Mouse (Mus musculus) left cerebral cortex, postnatal 36 days (tissue): Measurements from ENCODE around the gene Unkl. TPM values are rescaled to one million over a fixed set of nuclear protein-coding genes. Genes with fewer than 3 reads are reported as not detected.
A peak's percentile ranks its signal among the peaks of the same experiment; 100 is the strongest.

Source experiments
- DNase-seq, 2 experiments: peaks; one replicate each; pipeline ENCODE4 v3.0.0; 2021 to 2022; ENCODE audit warnings: low spot score in 2 of 2, mixed read lengths in 1 of 2
- intact Hi-C: fragments of 180-260 bp; cut with DNase I; formaldehyde crosslinking; loops from one replicate; pipeline ENCODE4 v1.15.1; 2025
- total RNA-seq, 2 experiments: library from RNA; stranded (reverse); gene quantifications; 2 replicates each; pipeline ENCODE4 v1.2.3; 2021

Unkl gene
- total RNA-seq, 2 experiments from 2014 or later, result 34.4 to 39.1 TPM

DNA sequence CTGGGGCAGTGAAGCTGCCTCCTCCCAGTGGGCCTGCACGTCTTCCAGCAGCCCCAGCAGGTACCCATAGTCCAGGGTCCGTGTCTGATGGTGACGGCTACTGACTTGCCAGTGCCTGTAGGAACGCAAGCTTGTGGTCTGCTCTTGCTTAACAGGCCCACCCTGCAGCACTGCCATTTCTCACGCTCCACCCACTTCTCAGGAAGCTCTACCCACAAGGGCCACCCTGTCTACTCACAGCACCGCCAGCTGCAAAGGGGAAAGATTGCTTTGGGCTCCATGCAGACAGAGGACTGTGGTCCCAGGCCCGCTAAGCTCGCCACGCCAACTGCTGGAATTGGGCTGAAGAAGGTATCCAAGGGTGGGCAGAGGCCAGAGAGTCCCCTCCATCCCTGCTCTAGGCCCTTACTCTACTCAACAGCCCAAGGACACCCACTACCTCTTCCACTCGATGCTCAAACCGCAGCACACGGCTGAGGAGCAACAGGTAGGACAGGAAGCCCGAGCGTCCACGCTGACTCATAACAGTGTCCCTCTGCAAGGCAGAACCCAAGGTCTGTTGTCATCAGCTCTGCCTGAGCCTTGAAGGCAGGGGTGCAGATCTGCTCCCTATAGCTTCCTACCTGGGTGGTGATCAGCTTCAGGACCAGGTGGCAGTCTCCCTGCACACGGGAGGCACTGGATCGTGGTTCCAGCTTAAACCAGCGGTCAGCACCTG is 60.0 kb downstream of the Unkl start:
- intact Hi-C loops, result no loop called here
- DNase-seq, result no peak

DNA sequence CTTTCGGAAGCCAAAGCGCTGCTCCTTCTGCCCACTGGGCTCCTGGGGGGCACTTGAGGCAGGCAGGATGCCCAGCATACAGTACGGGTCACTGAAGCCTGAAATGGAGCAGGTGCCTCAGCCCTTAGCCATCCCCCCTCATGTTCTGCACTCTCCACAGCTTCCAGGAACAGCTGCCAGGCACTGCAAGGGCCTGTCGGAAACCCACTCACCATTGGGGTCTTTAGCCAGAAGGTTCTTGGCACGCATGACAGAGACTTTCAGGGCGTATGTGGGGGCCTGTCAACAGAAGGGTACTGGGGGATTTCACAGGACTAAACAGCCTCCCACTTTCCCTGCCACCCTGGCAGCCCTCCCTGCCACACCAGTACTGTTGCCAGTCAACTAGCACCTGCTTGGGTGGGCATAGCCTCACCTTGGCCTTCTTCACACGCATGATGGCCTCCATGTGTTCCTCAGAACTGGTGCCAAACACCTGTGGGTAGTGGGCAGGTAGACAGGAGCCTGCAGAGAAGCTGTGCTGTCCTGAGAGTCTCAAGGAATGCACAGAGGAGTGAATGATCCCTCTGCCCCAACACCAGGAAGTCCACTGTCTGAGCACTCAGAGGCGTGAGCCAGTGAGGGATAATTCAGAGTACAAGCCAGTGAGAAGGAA is 62.1 kb downstream of the Unkl start:
- intact Hi-C loops, result no loop called here
- no peak for DNase-seq

DNA sequence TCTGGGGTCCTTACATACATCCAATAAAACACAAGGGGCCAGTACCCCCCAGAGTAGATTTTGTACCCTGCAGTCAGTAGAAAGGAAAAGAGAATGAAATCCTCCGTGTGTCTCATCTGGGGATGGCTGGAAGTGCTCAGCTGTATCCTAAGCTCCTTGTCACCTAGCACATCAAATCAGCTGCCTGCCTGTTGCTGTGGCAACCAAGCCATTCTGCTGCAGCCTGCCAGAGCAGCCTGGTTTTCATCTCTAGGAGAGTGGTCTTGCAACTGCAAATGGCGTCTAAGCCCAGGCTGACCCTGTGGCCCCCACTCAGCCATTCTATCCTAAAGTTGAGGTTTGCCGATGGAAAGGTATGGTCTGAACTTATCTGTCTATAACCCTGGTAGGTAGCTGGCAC is 64.4 kb downstream of the Unkl start:
- intact Hi-C loops, result no loop called here
- no peak for DNase-seq

DNA sequence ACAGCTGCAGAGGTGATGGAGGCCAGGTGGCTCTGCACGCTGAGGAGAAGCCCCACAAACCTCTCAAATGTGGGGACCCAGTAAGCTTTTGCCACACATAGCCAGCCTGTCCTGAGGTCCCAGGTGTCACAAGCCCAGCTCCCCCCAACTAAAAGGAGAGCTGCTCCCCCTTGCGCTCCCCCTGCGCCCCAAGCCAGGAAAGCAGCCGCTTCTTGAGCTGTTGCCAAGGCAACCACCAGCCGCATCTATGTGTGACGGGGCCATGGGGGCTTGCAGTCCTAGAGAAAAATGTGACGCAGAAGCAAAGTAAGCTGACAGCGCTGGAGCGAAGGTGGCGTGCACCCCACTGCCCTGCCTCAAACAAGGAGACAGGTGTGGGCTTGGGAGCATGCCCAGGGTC is 65.6 kb downstream of the Unkl start:
- no peak for DNase-seq
- intact Hi-C loops, result no loop called here

DNA sequence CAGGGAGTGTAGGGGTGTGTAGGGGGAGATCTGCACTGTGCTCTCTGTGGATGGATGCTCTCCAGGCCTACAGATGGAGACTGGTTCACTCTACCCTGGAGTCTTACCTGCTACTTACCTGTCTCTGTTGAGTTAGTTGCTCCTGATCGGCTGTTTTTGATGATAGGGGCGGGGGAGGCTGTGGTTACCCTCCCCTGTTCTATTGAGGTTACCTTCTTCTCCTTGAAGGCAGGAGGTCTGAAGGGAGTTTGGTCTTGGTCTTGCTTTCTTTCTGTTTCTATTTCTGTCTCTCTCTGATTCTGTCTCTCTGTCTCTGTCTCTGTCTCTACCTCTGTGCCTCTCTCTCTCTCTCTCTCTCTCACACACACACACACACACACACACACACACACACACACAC is 66.9 kb downstream of the Unkl start:
- no peak for DNase-seq
- intact Hi-C loops, result no loop called here

DNA sequence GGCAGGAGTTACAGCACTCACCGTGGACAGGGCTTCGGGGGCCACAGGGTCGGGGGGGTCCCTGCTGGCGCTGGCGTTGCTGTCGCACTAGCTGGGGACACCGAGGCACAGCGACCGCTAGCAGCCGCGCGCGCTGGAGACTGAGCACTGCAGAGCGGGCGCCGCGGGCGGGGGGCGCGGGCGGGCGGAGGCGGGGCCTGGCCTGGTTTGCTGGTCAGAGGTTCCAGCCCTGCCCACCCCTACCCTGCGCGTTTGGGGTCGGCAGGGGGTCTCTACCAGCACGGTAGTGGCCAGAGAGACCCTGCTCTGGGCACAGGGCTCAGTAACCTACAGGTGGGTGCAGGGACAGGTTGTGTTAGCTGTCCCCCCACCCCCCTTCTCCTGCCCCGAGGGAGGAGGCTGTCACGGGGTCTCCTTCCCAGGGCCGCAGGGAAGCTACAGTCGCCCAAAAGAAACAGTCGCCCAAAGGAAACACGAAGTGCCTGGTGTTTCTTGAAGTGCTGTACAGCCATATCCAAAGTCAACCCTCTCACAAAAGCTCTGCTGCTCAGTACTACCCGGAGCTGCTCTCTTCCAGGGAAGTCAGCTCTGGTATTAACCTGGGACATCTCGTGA is 68.0 kb downstream of the Unkl start, which contains the start of gene Baiap3:
TSS of gene Baiap3 (minus strand) at position 225 of the 615 bp plus-strand sequence.
- DNase-seq, result no peak
- intact Hi-C loops, result no loop called here

DNA sequence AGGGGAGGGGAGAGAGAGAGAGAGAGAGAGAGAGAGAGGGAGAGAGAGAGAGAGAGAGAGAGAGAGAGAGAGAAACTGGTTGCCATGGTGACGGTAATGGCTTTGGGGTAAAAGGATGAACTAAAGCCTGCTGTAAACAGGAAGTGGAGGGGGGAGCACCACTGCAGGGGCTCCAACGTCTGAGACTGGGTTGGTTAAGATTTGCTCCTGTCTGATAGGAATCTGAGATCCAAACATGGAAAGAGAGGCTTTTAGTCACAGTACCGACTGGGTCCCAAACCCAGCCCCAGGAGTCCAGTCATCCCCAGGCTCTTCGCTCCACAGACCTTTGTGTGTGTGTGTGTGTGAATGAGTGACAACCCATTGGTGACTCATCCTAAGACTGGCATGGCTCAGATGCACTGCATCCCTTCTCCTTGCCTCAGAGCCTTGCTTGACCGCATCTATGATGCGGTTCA is 69.6 kb downstream of the Unkl start:
- intact Hi-C loops, result no loop called here
- DNase-seq, result no peak

DNA sequence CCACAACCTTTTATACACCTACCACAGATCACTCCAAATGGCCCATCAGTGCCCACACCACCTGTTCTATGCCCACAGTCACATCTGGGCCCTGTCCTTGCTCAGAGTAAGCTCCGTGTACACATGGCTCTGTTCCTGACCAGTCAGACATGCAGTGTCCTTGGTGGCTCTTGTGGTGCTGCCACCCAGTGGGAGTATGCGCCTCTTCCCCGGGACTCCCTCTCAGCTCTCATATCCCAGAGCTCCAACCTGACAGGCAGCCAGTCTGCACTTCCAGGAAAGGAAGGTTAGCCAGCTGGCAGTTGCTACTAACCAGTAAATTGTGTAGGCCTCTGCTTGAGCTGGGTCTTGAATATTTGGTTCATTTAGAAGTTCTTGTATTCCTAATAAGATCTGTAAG is 76.3 kb downstream of the Unkl start:
- intact Hi-C loops, result no loop called here
- DNase-seq, result no peak

DNA sequence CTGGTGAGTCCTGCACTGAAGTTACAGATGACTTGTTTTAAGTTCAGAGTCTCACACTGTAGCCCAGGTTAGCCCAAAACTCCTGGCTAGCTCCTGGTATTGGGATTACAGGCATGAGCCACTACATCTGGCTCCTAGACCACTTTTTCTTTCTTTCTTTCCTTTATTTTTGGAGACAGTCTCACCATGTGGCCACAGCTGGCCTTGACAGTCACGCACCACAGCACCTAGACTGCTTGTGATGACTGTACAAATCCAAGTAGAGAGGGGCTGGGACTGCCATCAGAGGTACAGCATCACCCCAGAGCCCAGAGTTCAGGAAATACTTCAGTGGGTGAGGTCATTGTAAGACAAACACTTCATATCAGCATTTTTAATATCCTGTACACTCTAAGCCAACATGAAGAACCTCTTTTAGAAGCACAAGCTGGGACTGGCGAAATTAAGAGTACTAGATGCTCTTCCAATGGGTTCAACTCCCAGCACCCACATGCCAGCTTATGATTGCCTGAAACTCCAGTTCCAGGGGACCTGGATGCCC is 82.7 kb downstream of the Unkl start:
- intact Hi-C loops, result loop anchor here (5.0 kb wide), 1 partner anchor 154 kb away; the partner anchor contains the start of gene Telo2

DNA sequence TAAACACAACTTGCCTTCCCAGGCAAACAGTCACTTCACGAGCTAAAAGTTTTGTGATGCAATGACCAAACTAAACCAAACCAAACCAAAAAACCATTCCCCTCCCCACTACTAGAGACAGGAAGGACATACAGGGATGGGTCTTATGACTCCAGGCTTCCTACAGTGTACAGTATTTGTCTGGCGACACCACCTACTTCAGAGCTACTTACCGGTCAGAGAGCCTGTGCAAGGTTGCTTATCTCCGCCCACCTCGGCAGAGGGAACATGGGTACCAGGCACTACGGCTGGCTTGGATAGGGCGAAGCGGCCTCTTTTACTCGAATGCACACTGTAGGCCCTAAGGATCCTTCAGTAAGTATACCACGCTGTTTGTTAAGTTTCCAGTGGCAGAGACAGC is 84.1 kb downstream of the Unkl start:
- no peak for DNase-seq
- intact Hi-C loops, result loop anchor here (2.0 to 5.0 kb wide), 2 partner anchors 88 to 155 kb away; partner anchors contain the start of genes BC003965 and Telo2

More for the DNA sequence above, 82.7 kb downstream of the Unkl start:
- no peak for DNase-seq

DNA sequence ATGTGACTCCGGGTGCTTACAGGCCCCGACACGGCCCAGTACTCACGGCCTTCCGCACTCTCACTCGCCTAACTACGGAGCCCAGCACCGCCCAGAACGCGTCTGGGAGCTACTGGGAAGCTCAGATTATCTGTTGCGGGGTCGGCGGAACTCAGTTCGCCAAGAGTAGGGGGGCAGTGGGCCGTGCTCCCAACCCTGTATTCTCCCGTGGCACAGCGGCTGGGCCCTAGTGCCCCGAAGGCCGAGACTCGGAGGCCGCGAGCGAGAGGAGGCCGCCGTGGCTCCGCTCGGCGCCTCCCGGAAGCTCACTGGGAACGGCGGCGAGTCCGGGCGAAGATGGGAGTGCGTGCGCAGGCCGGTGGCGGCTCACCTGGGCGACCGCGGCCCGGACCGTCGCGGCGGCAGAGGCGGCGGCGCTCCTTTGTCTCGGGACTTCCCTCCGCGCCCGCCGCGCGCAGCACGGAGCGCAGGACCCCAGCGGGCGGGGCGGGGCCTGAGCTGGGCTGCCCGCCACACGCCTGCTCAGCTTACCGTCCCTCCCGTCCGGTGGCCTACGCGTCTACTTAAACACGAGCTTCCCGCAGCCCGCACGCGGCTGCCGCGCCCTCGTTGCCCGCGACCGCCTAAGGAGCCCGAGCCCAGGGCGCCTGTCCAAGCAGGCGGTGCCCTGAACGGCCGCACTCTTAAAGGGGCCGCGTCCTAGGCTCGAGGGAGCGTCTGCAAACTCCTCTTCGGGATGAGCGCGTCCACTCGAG is 84.9 kb downstream of the Unkl start:
- intact Hi-C loops, result loop anchor here (2.0 to 5.0 kb wide), 2 partner anchors 88 to 156 kb away; partner anchors contain the start of genes BC003965 and Telo2
- peak; percentile 96 for DNase-seq

DNA sequence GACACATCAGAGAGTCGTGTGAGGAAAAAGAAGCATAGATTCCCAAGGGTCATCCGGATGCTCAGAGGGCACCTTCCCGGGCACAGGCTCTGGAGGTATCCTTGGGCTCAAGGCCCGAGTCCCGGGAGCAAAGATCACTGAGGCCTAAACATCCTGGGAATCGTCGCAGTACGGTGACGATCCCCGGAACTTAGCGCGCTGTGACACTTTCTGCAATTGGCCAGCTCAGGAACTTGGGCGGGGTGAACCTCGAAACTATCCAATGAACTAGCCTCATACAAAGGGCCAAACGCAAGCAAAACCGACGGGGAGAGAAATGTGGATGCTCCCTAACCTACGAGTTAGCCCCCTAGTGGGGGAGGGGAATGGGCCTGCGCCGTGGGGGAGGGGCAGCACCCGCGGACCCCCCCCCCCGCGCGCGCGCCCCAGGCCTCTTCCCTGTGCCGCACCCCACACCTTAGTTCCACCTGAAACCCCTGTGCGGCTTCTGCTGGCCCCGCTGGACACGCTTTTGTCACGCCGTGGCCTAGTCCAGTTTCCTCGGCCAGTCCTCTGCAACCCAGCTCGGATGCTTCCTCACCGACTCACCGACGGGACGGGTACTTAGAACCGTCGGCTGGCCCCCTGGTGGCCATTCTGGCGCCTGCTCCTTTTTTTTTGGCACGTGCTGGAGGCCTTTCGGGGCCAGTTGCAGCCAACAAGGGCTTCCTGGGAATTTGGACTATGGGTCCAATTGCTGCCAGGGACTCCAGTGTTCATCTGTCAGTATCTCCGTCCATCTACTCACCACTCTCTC is 85.7 kb downstream of the Unkl start:
- intact Hi-C loops, result loop anchor here (2.0 to 5.0 kb wide), 2 partner anchors 89 to 157 kb away; partner anchors contain the start of genes BC003965 and Telo2
- peak; percentile 97 to 99 for DNase-seq

DNA sequence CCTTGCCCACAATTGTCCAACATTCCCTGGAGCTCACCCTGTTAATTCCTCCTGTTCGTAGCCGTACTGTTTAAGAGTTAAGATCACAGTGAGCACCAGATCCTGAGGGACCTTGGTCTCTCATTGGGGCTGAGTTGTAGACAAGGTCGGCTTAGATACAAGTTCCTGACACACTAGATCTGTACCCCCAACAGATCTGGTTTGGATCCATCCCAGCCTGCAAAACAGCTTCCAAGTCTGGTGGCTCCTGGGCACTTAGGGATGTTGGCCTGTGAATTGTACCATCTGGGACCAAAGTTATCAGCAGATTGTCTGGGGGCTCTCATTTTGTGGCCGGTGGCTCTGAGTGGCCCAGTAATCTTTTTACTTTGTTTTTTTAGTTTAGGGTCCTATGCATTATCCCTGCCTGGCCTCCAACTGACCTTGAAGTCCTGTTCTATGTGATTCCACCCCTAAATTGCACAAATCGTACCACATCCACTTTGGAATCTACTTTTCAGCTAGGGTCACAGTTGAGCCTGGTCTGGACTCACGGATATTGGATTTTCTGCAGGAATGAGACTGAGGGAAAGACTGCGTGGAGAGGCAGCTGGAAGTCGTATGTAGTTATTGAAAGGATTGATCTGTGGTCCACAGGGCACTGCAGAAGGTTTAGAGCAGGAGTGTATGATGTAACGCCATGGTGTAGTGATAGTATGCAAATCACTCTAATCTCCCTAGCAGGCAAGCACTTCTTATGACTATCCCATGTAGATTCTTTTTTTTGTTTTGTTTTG is 86.6 kb downstream of the Unkl start, which contains the start of gene Ube2i:
TSS of gene Ube2i (minus strand) at position 52 of the 776 bp plus-strand sequence.
- DNase-seq, result no peak
- intact Hi-C loops, result loop anchor here (5.0 kb wide), 1 partner anchor 157 kb away; the partner anchor contains the start of gene Telo2

DNA sequence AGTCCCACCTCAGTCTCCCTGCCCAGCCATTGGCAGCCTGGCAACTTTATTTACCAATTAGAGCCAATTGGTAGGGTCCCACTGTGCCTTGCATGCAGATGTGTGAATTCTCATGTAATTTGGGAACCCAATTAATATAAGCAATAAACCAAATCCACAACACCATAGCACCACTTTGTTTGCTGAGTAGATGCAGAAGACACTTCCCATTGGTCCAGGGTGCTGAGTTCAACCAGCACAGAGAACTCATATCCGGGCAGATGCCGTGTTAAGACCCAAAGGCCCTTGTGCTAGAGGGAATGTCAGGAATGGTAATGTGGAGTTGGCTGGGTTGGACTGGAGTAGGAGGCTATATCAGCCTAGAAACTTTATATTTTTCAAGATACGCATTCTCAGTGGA is 87.6 kb downstream of the Unkl start:
- intact Hi-C loops, result no loop called here
- no peak for DNase-seq

DNA sequence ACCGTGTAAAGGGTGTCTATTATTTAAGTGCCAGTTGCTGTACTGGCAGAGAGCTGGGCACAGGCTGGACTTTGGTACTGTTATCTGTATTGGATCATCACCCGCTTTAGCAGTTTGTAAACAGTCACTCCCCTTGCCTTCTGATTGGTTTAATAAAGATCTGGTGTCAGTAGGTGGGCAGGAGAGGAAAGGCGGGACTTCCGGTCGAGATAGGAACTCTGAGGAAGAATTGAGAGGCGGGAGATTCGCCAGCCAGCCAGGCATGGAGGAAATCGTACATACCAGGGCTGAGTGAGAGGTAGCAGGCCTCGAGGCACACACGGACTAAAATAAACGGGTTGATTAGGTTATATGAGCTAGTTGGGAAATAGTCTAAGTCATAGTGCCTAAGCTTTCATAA is 93.9 kb downstream of the Unkl start:
- no peak for DNase-seq
- intact Hi-C loops, result no loop called here
